Mouse (Mus musculus): ENCODE measurements at regions not wholly inside any gene's neighbourhood (a gene's known extent, or its start where the extent isn't known, plus 50 kb on each side); places are given as distances from the start of the nearest gene placed in this dataset.
A peak's percentile ranks its signal among the peaks of the same experiment; 100 is the strongest.

DNA sequence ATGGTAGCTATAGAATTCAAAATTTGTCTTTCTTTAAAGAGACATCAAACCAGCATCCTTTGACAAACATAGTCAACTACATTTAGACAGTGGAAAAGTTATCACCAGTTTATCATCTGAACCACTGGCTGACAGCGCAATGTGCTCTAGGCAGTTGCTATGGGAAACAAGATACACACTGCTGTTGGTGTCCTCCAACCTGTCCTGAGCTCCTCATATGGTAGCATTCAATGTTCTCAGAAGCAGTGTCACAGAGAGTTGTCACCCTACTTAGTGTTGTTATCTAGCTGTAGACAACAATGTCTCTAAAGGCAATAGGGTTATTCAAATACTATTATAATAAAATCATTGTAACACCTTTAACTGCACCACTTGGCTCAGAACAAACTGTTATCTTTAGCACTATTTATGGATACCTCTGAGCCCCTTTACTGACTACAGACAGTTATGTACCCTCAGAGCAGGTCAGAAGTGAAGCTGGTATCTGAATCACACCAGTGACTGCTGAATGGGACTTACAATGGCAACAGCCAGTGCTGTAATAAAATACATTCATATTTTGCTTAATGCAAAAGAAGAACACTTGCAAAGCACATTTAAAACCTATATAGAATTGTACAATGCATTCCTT, 2747.9 kb upstream of the Gm6569 start:
- WGBS = 92% methylated on average over 1 of the region's 1 CpGs
- Histone ChIP-seq H3K27ac (replicated peaks; ENCODE audit: insufficient read depth, low read depth, low read length) (no peak overlapping the region), H3K27me3 (ENCODE audit: control insufficient read depth, insufficient read depth, low read length) (no peaks in the 10 kb centered on the region), H3K79me2 (ENCODE audit: control insufficient read depth, insufficient read depth, low read length) (no peaks in the 10 kb centered on the region), H3K4me1 (ENCODE audit: control insufficient read depth, insufficient read depth, low read length) (no peaks in the 10 kb centered on the region), H3K36me3 (ENCODE audit: control insufficient read depth, insufficient read depth, low read length) (no peaks in the 10 kb centered on the region), H3K9ac (ENCODE audit: low read depth, low read length) (no peak overlapping the region), H3K4me3 (ENCODE audit: insufficient read depth, low read depth, low read length) (no peak overlapping the region)
- no peak for DNase-seq (ENCODE audit: extremely low read depth, low read depth, low spot score)
- no peak for TF ChIP-seq POLR2A (IDR thresholded peaks at IDR 0.05; ENCODE audit: extremely low read depth, insufficient read depth, low read length)
- no peak for TF ChIP-seq CTCF (IDR thresholded peaks at IDR 0.05; ENCODE audit: low read depth, low read length)

DNA sequence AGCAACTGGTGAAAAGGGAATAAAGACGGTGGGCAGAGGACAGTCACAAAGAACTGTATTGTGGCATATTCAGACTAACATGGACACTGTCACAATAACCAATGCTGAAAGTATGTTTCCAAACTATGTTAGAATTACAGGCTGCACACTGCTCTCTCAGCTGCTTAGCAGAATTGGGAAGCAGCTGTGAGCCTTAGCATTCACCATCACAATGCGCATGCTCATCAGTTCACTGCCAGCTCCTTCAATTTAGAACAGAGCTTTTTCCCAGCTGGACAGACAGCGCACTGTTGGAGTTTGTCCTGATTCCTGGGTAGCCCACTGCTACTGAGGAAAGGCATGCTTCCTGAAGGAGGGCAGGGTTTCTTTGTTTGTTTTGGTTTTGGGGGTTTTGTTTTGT, 2735.2 kb upstream of the Gm6569 start:
- Histone ChIP-seq H3K27ac (replicated peaks; ENCODE audit: insufficient read depth, low read depth, low read length) (no peak overlapping the region), H3K9ac (ENCODE audit: low read depth, low read length) (no peak overlapping the region), H3K36me3 (ENCODE audit: control insufficient read depth, insufficient read depth, low read length) (no peaks in the 10 kb centered on the region), H3K4me1 (ENCODE audit: control insufficient read depth, insufficient read depth, low read length) (no peaks in the 10 kb centered on the region), H3K27me3 (ENCODE audit: control insufficient read depth, insufficient read depth, low read length) (no peaks in the 10 kb centered on the region), H3K4me3 (ENCODE audit: insufficient read depth, low read depth, low read length) (no peak overlapping the region), H3K79me2 (ENCODE audit: control insufficient read depth, insufficient read depth, low read length) (no peaks in the 10 kb centered on the region)
- 84% methylated on average over 3 of the region's 3 CpGs for WGBS
- TF ChIP-seq CTCF (IDR thresholded peaks at IDR 0.05; ENCODE audit: low read depth, low read length) (no peak), POLR2A (IDR thresholded peaks at IDR 0.05; ENCODE audit: extremely low read depth, insufficient read depth, low read length) (no peak)
- DNase-seq (ENCODE audit: extremely low read depth, low read depth, low spot score) = no peak

DNA sequence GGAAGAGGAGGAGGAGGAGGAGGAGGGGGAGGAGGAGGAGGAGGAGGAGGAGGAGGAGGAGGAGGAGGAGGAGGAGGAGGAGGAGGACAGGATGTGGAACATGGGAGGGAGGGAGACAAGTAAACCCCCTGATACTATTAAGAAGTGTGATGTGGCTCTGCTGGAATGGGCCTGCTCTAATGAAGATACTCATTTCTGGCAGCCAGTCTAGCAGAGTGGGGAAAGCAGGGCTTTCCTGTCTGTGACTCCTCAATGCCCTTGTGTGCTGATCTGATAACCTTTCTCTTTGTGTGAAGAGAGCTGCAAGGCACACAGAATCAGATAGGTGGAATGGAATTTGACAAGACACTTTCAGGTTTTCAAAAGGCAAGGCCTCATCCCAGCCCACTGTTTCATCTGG, 2704.6 kb upstream of the Gm6569 start:
- Histone ChIP-seq H3K79me2 (ENCODE audit: control insufficient read depth, insufficient read depth, low read length) (no peaks in the 10 kb centered on the region), H3K4me1 (ENCODE audit: control insufficient read depth, insufficient read depth, low read length) (no peaks in the 10 kb centered on the region), H3K36me3 (ENCODE audit: control insufficient read depth, insufficient read depth, low read length) (no peaks in the 10 kb centered on the region), H3K4me3 (ENCODE audit: insufficient read depth, low read depth, low read length) (no peak overlapping the region), H3K27ac (replicated peaks; ENCODE audit: insufficient read depth, low read depth, low read length) (no peak overlapping the region), H3K27me3 (ENCODE audit: control insufficient read depth, insufficient read depth, low read length) (no peaks in the 10 kb centered on the region), H3K9ac (ENCODE audit: low read depth, low read length) (no peak overlapping the region)
- DNase-seq (ENCODE audit: extremely low read depth, low read depth, low spot score) = no peak
- no peak for TF ChIP-seq CTCF (IDR thresholded peaks at IDR 0.05; ENCODE audit: low read depth, low read length)
- TF ChIP-seq POLR2A (IDR thresholded peaks at IDR 0.05; ENCODE audit: extremely low read depth, insufficient read depth, low read length) = no peak

DNA sequence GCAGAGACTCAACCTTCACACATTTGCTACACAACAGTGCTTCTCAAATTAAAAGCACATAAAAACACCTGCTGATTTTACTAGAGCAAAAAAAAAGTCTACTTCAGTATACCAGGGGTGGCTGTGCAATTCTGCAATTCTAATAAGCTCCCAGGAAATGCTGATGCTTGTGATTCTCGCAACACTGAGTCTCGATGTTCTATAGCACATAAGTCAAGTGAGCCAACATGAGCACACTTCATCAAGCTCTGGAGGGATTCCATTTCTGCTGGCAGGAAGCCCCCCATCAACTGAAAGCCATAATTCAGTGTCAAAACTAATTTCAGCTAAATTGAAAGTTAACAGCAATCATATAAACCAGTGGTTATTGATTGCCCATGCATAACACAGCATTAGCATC, 2676.7 kb upstream of the Gm6569 start:
- no peak for DNase-seq (ENCODE audit: extremely low read depth, low read depth, low spot score)
- WGBS = 81% methylated on average over 2 of the region's 2 CpGs
- Histone ChIP-seq H3K27me3 (ENCODE audit: control insufficient read depth, insufficient read depth, low read length) (no peaks in the 10 kb centered on the region), H3K36me3 (ENCODE audit: control insufficient read depth, insufficient read depth, low read length) (no peaks in the 10 kb centered on the region), H3K4me1 (ENCODE audit: control insufficient read depth, insufficient read depth, low read length) (no peaks in the 10 kb centered on the region), H3K27ac (replicated peaks; ENCODE audit: insufficient read depth, low read depth, low read length) (no peak overlapping the region), H3K79me2 (ENCODE audit: control insufficient read depth, insufficient read depth, low read length) (no peaks in the 10 kb centered on the region), H3K9ac (ENCODE audit: low read depth, low read length) (no peak overlapping the region), H3K4me3 (ENCODE audit: insufficient read depth, low read depth, low read length) (no peak overlapping the region)
- TF ChIP-seq CTCF (IDR thresholded peaks at IDR 0.05; ENCODE audit: low read depth, low read length) = no peak
- no peak for TF ChIP-seq POLR2A (IDR thresholded peaks at IDR 0.05; ENCODE audit: extremely low read depth, insufficient read depth, low read length)

GRCm38 (mm10) chr15:71162097-71162496, 2672.3 kb upstream of the Gm6569 start:
- TF ChIP-seq CTCF (IDR thresholded peaks at IDR 0.05; ENCODE audit: low read depth, low read length) (no peak), POLR2A (IDR thresholded peaks at IDR 0.05; ENCODE audit: extremely low read depth, insufficient read depth, low read length) (no peak)
- Histone ChIP-seq H3K79me2 (ENCODE audit: control insufficient read depth, insufficient read depth, low read length) (no peaks in the 10 kb centered on the region), H3K9ac (ENCODE audit: low read depth, low read length) (no peak overlapping the region), H3K27ac (replicated peaks; ENCODE audit: insufficient read depth, low read depth, low read length) (no peak overlapping the region), H3K4me1 (ENCODE audit: control insufficient read depth, insufficient read depth, low read length) (no peaks in the 10 kb centered on the region), H3K36me3 (ENCODE audit: control insufficient read depth, insufficient read depth, low read length) (no peaks in the 10 kb centered on the region), H3K4me3 (ENCODE audit: insufficient read depth, low read depth, low read length) (no peak overlapping the region), H3K27me3 (ENCODE audit: control insufficient read depth, insufficient read depth, low read length) (no peaks in the 10 kb centered on the region)
- DNase-seq (ENCODE audit: extremely low read depth, low read depth, low spot score) = no peak

- no peaks in the 10 kb centered on the region for H3K4me1 ChIP-seq (ENCODE audit: control insufficient read depth, insufficient read depth, low read length)
Observed at GRCm38 (mm10) chr15:71195011-71195739, 2639.2 kb upstream of the Gm6569 start.

More at GRCm38 (mm10) chr15:71195011-71195739, 2639.2 kb upstream of the Gm6569 start:
- no peak overlapping the region for H3K4me3 ChIP-seq (ENCODE audit: insufficient read depth, low read depth, low read length)
- H3K9ac ChIP-seq (ENCODE audit: low read depth, low read length) = no peak overlapping the region
- H3K27ac ChIP-seq (replicated peaks; ENCODE audit: insufficient read depth, low read depth, low read length) = no peak overlapping the region
- H3K79me2 ChIP-seq (ENCODE audit: control insufficient read depth, insufficient read depth, low read length) = no peaks in the 10 kb centered on the region
- TF ChIP-seq CTCF (IDR thresholded peaks at IDR 0.05; ENCODE audit: low read depth, low read length) = no peak
- no peak for TF ChIP-seq POLR2A (IDR thresholded peaks at IDR 0.05; ENCODE audit: extremely low read depth, insufficient read depth, low read length)
- H3K36me3 ChIP-seq (ENCODE audit: control insufficient read depth, insufficient read depth, low read length) = no peaks in the 10 kb centered on the region
- no peaks in the 10 kb centered on the region for H3K27me3 ChIP-seq (ENCODE audit: control insufficient read depth, insufficient read depth, low read length)
- 53% methylated on average over 11 of the region's 11 CpGs for WGBS
- DNase-seq (ENCODE audit: extremely low read depth, low read depth, low spot score) = peak; percentile 2

All from liver, adult 2 months (tissue).